Mouse (Mus musculus): Measurements from ENCODE around the gene Tnfrsf1b. TPM values are rescaled to one million over a fixed set of nuclear protein-coding genes. Genes with fewer than 3 reads are reported as not detected.

Tnfrsf1b gene
- total RNA-seq, 2 experiments from 2014 or later = 2.3 to 3.7 TPM

DNA sequence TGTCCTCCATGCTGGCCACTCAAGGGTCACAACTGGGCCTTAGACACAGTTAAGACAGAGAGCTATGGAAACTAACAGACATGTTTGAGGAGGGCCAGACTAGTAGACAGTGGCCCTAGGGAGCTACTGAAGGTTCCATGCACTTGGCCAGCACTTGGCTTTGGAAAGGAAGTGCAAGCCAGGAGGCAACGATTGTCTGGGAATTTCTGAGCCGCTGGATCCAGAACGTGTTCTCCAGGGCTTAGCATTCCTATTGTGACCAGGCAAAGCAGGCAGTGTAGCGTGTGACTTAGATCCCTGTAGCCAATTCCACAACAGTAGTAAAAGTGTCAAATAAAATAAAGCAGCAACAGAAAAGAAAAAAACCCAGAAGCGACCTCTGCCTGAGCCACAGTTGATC, 14.1 kb upstream of the Tnfrsf1b start:
- no peak for ATAC-seq (replicated peaks; ENCODE audit: low FRiP score, low TSS enrichment, poor library complexity, severe bottlenecking)

DNA sequence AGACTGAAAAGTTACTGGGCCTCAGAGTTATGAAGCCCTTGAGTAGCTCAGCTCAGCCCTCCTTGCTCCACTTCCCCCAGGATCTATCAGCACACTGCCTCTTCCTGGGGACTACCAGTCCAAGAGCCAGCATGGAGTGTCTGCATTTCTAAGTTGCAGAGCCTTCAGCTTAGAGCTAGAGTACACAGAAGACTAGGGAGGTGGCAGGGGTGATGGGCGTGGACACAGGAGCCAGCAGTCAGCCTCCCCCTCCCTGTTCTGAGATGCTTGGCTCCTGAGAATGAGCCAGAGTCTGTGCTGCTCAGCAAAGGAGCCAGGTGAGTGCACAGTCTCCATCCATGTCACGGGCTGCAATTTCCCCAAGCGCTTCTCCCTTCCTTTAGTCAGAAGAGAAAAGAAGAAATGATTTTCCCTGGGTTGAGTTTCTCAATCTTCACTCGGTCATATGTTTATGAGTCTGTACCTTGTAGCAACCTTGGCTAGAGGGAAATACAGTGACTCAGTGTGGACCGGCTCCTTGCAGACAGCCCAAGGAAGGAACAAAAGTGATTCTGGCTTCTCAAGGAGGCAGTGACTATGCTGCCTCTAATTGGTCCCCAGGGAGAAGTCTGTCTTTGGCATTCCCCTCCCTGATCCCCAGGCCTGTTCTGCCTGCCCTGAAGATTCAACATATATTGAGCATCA, 11.2 kb upstream of the Tnfrsf1b start:
- 0 out of 2 replicates have a peak, but pooled peaks have one; percentile 27 for ATAC-seq (replicated peaks; ENCODE audit: low FRiP score, low TSS enrichment, poor library complexity, severe bottlenecking)

DNA sequence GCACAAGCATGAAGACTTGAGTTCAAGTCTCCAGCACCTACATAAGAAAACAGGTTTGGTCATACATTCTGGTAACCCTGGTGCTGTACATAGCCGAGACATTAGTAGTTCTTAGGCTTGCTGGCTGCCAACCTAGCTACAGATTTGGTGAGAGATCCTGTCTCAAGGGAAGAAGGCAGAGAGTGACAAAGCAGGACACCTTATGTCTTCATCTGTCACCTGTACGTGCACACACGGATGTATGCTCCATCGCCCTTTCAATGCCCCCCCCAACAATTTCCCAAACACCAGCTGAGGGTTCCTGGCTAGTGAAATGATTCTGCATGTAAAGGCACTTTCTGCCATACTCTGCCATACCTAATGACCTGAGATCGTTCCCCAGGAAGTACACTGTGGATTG, 9.5 kb upstream of the Tnfrsf1b start:
- no peak for ATAC-seq (replicated peaks; ENCODE audit: low FRiP score, low TSS enrichment, poor library complexity, severe bottlenecking)

DNA sequence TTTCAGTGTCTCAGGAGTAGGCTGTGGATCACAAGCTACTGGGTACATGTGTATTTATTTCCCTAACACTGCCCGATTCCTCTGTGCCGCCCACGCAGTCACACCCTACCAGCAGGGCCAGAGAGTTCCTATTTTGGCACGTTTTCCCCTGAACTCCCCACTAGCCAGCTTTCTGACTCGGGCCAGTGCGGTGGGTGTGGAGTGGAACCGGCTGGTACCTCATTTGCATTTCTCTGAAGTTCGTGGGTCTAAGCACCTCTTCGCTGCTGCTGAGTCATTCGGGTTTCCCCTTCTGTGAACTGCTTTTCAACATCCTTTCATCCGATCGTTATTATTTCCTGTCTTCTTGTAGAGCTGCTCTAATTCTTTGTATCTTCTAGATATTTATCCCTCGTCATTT, 7.7 kb upstream of the Tnfrsf1b start:
- peak; percentile 63 for ATAC-seq (replicated peaks; ENCODE audit: low FRiP score, low TSS enrichment, poor library complexity, severe bottlenecking)

DNA sequence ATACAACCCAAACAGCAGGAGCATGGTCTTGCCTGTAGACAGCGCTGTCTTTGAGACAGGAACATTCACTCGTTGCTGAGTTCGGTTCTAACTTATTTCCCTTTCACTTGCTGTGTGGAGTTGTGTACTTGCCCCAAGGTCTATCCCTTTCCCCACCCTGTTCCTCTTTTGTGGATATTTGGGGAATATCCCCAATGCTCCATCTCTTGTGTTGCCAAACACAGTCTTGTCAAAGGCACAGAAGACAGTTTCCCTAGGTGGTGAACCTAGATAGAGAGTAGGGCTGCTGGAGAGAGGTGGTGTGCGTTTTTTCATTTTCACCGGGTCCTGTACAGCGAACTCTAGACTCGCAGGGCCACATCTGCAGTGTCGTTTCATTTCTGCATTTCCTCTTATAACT, 5.9 kb upstream of the Tnfrsf1b start:
- ATAC-seq (replicated peaks; ENCODE audit: low FRiP score, low TSS enrichment, poor library complexity, severe bottlenecking) = no peak

DNA sequence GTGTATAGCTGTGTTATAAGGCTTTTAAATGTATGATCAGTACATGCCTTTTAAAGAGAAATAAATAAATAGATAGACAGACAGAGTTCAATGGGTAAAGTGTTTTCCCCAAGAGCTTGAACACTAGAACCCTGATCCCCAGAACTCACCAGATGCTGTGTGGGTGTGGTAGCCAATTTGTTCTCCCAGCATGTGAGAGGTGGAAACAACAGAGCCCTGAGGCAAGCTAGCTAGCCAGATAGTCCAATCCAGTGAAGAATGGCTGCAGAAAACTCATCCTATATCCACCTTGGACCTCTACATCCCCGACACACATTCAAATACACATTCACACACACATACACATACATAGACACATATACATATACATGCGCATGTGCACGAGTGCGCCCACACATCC, 4.9 kb upstream of the Tnfrsf1b start:
- no peak for ATAC-seq (replicated peaks; ENCODE audit: low FRiP score, low TSS enrichment, poor library complexity, severe bottlenecking)

DNA sequence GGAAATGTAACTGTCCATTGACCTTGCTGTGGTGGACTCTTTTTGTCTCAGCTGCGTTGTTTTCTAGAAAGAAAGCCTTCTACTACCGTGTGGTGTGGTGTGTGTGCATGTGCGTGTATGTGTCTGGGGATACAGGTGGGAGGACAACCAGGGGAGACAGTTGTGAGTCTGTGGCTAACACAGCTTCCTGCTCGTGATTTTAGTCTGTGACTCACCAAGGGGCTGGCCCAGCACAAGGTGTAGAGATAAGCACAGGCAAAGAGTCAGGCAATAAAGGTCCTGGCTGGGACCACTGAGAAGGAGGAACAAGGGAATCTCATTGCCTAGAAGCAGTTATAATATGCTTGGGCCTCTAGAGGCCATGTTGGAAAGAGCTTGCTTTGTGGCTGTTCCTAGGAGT, 3.3 kb upstream of the Tnfrsf1b start:
- no peak for ATAC-seq (replicated peaks; ENCODE audit: low FRiP score, low TSS enrichment, poor library complexity, severe bottlenecking)

DNA sequence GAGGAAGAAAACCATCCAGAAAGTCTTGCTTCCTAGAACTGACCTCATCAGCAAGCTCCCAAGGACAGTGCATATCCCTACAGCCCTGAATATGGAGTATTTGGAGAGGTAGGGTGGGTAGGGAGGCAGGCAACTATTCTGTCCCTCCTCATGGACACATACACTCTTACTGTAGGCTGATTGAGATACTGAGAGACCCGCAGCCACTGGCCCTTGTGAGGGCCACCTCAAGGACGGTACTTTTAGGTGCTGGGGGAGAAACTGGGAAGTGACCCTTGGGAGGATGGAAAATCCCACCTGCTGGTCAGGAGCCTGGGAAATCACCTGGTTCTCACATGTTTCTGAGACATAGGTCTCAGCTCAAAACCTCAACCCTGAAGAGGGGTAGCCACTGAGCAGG, 886 bp upstream of the Tnfrsf1b start:
- no peak for ATAC-seq (replicated peaks; ENCODE audit: low FRiP score, low TSS enrichment, poor library complexity, severe bottlenecking)

DNA sequence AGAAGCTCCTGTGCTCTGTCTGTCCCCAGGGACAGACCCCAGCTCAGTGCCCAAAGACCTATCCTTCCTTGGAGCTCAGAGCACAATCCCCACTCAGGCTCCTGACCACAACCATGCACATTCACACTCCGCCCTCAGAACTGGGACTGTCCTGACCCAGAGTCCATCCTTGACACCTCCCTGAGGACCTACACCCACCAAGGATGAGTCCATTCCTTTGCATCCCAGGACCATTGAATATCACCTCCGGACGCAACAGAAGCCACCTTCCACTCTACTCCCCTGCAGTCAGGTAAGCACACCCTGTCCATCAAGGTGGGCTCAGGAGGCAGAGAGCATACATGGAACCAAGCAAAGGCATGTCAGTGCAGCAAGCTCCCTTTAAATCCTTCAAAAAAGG, 1.1 kb downstream of the Tnfrsf1b start:
- no peak for ATAC-seq (replicated peaks; ENCODE audit: low FRiP score, low TSS enrichment, poor library complexity, severe bottlenecking)

DNA sequence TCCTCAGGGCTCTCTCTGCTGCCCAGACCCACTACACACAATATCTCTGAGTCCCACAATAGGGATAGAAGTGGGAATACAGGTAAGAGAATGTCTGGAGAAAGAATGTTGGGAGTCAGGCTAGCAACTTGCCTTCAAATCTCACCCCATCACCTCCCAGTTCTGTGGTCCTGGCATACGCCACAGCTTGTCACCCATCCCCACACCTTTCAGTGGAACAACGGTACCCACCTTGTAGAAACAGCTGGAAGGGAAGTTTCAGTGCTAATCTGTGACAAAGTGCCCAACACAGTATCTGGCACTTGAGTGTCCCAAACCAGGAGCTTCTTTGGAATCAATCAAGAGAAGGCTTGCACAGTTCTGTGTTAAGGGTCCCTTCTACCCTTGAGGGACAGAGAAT, 2.0 kb downstream of the Tnfrsf1b start:
- ATAC-seq (replicated peaks; ENCODE audit: low FRiP score, low TSS enrichment, poor library complexity, severe bottlenecking) = no peak

DNA sequence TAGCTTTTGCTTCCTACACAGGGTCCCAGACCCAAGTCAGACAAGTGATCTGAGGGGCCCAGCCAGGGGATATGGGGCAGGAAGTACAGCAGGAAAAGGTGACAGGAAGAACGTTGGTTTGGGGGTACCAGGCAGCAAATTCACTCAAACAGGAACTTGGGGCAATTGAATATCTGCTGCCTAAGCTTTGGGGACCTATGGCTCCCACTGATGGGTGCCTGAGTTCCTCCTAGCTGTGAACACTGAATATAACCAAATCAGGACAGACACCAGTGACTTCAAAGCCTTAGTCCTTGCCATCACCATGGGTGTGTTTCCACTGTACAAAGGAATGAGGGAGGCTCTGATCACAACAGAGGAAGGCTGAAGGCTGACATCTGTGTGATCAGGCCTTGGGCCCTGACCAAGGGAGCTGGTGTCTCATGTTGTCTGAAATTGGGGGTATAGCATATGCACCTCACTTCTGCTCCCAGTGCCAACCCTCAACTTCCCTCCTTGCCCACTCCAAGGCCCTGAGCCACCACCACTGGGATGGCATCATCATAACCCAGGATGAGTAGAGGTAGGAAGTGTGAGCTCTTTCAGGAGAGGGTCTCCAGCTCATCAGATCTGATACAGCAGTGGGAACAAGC, 3.8 kb downstream of the Tnfrsf1b start:
- ATAC-seq (replicated peaks; ENCODE audit: low FRiP score, low TSS enrichment, poor library complexity, severe bottlenecking) = no peak

DNA sequence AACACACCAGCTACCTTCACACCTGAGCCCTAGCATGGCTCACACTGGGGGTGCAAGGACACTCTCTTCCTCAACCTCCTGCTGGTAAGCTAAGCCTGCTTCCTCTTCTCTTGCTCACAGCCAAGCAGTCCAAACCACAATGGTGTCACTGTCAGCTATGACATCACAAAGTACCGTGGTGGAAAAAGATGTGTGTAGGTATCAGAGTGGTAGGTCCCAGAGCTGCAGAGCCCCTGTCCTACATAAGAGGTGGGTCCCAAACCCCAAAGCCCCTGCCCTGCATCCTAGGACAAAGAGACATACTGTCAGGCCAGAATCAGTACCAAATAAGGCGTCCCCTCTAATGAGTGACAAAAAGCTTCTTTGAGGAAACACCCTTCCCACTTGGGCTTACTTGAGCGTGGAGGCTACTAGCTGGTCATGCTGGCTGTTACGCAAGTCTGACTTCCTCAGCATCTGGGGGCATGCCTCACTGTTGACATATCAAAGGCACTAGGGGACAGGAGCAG, 5.9 kb downstream of the Tnfrsf1b start:
- no peak for ATAC-seq (replicated peaks; ENCODE audit: low FRiP score, low TSS enrichment, poor library complexity, severe bottlenecking)

DNA sequence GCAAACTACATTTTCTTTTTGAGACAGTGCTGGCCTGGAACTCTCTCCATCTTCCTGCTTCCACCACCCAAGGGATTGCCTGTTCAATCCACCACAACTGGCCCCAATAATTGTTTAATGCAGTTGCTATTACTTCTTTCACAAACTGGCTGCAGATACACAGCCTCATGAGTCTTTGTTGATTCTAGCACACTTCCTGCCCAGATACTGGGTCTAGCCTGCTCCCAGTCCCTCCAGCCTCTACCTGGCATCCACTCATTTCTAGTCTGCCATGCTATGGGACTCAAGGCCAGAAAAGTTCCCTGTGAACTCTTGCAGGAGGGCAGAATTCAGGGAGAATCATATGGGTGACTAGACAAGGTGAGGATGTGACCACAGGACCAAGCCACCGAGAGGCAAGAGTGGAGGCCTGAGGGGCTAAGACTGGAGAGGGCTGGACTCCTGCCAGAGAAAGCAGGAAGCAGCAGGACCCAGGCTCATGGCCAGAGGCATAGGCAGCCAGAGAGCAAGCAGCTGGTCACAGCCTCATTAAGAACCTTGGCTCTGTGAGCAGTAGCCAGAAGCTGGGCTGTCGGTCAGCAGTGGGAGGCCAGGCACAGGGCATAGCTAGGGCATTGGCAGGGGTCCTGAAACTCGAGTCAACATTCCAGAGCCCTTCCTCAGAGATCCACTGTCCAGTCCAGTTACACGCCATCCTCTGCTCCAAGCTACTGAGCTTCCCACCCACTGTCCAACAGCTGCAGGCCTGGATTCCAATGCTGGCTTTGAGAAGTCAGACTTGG, 7.4 kb downstream of the Tnfrsf1b start:
- ATAC-seq (replicated peaks; ENCODE audit: low FRiP score, low TSS enrichment, poor library complexity, severe bottlenecking) = no peak

DNA sequence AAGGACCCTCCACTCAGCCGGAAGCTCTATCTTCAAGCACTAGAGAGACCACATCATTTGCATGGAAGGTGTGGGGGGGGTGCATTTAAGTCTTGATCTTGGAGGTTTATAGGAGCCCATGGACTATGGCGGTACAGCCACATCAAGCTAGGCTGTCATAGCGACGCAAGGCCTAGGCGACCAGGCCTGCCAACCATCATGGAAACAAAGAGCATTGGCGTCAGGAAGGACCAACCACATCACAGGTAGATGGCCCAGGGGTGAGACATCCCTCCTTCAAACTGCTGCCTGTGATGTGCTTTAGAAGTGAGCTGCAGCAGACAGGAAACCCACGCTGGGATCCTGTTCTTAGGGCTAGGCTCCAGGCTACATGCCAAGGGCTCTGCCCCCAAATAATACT, 10.6 kb downstream of the Tnfrsf1b start:
- ATAC-seq (replicated peaks; ENCODE audit: low FRiP score, low TSS enrichment, poor library complexity, severe bottlenecking) = no peak

DNA sequence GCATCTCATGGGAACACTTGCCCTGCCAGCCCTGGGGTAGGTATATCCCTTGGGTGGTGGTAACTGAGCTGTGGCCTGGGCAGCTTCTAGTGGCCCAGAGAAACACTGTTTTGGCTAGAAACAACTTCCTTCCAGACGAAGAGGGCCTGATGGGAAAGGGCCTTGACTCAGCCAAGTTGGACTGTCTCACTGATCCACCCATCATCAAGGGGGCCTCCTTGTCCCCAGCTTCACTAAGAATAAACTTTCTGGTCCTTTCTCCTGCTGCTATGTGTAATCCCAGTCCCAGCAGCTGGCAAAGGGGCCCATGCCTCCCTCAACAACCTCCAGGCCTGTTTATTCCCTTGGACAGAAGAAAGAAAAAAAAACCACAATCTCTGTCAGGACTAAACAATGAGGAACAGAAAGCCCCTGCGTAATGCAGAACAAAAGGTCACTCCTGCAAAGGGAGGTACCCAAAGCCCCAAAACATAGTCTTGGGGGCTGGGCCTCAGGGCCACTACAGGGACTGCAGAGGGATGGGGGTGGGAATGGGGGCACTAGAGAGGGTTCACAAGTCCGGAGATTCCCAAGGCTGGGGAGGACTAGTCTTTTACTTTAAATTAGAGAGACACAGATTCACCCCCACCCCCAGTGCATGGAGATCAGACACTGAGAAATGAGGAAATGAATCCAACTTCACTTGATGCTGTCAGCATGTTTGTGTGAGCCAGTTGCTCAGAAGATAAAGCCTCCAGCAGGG, 13.0 kb downstream of the Tnfrsf1b start:
- no peak for ATAC-seq (replicated peaks; ENCODE audit: low FRiP score, low TSS enrichment, poor library complexity, severe bottlenecking)

DNA sequence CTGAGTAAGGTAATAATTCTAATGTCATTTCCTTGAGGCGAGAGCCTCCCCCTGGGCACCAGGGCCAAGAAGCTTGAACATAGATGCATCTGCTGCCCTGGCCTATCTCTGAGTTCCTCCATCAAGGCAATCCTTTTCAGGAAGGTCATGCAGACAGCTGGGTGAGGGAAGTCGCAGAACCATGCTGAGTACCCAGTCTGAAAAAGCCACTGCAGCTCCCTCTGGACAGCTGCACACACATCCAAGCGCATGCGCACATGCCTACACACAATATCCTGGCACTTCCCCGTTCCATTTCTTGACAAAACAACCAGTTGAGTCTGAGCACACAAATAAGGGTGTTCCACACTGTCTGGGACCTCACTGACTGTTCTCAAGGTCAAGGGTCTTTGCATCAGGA, 14.9 kb downstream of the Tnfrsf1b start:
- no peak for ATAC-seq (replicated peaks; ENCODE audit: low FRiP score, low TSS enrichment, poor library complexity, severe bottlenecking)

DNA sequence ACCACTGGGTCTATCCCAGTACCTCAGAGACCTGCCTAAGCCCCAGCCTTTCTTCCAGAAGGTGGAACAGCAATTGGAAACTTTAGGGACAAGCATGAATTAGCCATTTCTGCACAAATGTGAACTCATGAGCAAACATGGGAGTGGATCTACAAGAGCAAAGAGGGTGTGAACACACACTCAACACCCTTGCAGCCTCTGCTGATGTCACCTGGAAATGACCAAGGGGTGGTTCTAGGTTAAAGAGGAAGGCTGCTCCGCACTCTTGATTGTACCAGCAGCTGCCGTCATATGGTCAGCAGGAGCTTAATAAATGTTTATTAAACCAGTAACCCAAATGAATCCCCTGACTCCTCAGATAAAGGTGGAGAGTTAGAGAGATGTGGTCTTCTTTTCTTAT, 16.0 kb downstream of the Tnfrsf1b start:
- no peak for ATAC-seq (replicated peaks; ENCODE audit: low FRiP score, low TSS enrichment, poor library complexity, severe bottlenecking)

DNA sequence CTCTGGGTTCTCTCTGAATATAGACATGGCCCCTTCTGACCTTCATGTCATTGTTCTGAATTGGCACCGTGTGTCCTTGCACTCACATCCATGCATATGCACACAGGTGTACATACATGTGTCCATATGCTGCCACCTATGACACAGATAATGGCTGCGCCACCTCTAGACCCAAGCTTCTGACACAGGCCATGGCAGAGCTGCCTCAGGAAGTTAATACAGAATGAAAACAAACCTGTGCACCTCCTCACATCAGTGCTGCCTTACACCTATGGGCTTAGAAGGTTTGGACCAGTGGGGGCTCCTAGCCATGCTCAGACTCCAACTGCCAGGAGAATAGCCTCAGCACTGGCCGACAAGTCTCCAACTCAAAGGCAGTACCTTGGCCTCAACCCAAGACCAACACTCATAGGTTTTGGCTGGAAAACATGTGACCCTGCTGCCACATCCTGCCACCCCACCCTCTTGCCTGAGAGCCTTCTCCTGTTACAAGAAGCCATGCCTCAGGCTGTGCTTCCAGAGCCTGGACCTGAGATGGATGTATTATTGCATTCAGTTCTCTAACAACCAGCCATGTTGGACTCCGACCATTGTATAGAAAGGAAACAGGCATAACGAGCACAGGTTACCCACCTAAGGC, 17.0 kb downstream of the Tnfrsf1b start:
- ATAC-seq (replicated peaks; ENCODE audit: low FRiP score, low TSS enrichment, poor library complexity, severe bottlenecking) = 0 out of 2 replicates have a peak, but pooled peaks have one; percentile 24

DNA sequence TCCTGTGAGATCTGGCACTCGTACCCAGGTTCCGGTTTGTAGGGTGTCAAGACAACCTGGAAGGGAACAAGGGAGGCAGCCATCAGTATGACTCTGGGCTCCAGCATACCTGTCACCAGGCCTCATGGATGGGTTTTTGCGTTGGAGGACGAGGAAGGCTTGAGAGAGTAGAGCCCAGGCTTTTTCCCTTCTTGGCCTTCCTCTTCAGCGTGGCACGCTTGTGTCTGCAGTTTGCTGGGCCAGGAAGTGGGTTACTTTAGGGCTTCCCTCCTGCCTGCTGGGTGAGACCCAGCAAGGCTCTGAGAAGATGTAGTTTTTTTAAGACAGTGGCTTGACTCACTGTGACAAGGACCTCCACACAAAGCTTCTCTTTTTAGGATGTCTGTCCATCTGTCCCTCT, 17.6 kb downstream of the Tnfrsf1b start:
- no peak for ATAC-seq (replicated peaks; ENCODE audit: low FRiP score, low TSS enrichment, poor library complexity, severe bottlenecking)
